13 mouse cellular contexts compared by ENCODE assay signal in genomic region chr1:132296051-132296450, GRCm38 (mm10). TPM values are rescaled to one million over a fixed set of nuclear protein-coding genes. Genes with fewer than 3 reads are reported as not detected.
A peak's percentile ranks its signal among the peaks of the same experiment; 100 is the strongest.
DNase-seq lines count a peak whose midpoint lies in the region; ATAC-seq and TF ChIP-seq lines count a peak whose summit lies in the region.
"Had no signal": no experiment of that assay in that cellular context is flagged by ENCODE, and none has a peak within 500 bp of the region (broad histone marks: within the 10 kb centered on the region; RNA-seq: fewer than 3 reads in every experiment).

No protein-coding gene starts in this region.

- H3K4me2 ChIP-seq in forebrain, embryonic 12.5 days = no peak overlapping the region
- 0 out of 2 replicates have a peak overlapping the region, but pooled peaks have one; percentile 25 for H3K4me2 ChIP-seq in lung, embryonic 14.5 days
- no peak overlapping the region for H3K4me2 ChIP-seq in lung, embryonic 16.5 days (ENCODE audit: low read depth, low read length)
- no peak overlapping the region for H3K4me2 ChIP-seq in liver, embryonic 11.5 days

- H3K9ac ChIP-seq in forebrain, embryonic 12.5 days = no peak overlapping the region
- no peak overlapping the region; the same call in 1 of the 2 replicates for H3K9ac ChIP-seq in lung, embryonic 14.5 days
- H3K9ac ChIP-seq in lung, embryonic 16.5 days (ENCODE audit: low read length) = no peak overlapping the region
- no peak overlapping the region for H3K9ac ChIP-seq in liver, embryonic 11.5 days (ENCODE audit: low read depth, low read length)

- no peak for ATAC-seq in forebrain, embryonic 12.5 days (ENCODE audit: low FRiP score)
- no peak for ATAC-seq in lung, embryonic 14.5 days (ENCODE audit: insufficient read depth)
- peak; percentile 11; the same call in 1 of the 2 replicates for ATAC-seq in lung, embryonic 16.5 days (ENCODE audit: low read depth)
- ATAC-seq in liver, embryonic 11.5 days (replicated peaks; ENCODE audit: low FRiP score) = no peak

- H3K4me1 ChIP-seq in forebrain, embryonic 10.5 days = peaks cover 86% of the 10 kb centered on the region
- H3K4me1 ChIP-seq in forebrain, embryonic 12.5 days = peaks cover 53% of the 10 kb centered on the region
- H3K4me1 ChIP-seq in lung, embryonic 14.5 days (ENCODE audit: insufficient read depth) = peaks cover 26% of the 10 kb centered on the region
- peaks cover 49% of the 10 kb centered on the region for H3K4me1 ChIP-seq in lung, embryonic 16.5 days (replicated peaks; ENCODE audit: control insufficient read depth, insufficient read depth, low read length)
- H3K4me1 ChIP-seq in liver, embryonic 11.5 days (replicated peaks; ENCODE audit: control insufficient read depth, insufficient read depth, low read length) = peaks cover 10% of the 10 kb centered on the region

- no peaks in the 10 kb centered on the region for H3K36me3 ChIP-seq in forebrain, embryonic 10.5 days (replicated peaks)
- H3K36me3 ChIP-seq in forebrain, embryonic 12.5 days (replicated peaks) = no peaks in the 10 kb centered on the region
- H3K36me3 ChIP-seq in lung, embryonic 14.5 days (ENCODE audit: insufficient read depth) = no peaks in the 10 kb centered on the region
- no peaks in the 10 kb centered on the region for H3K36me3 ChIP-seq in lung, embryonic 16.5 days (ENCODE audit: control insufficient read depth, insufficient read depth, low read length)
- no peaks in the 10 kb centered on the region for H3K36me3 ChIP-seq in liver, embryonic 11.5 days (ENCODE audit: control insufficient read depth, insufficient read depth, low read length)

- H3K4me3 ChIP-seq in forebrain, embryonic 10.5 days = no peak overlapping the region
- no peak overlapping the region for H3K4me3 ChIP-seq in forebrain, embryonic 12.5 days (replicated peaks)
- H3K4me3 ChIP-seq in lung, embryonic 14.5 days (ENCODE audit: low read depth, low read length) = no peak overlapping the region
- H3K4me3 ChIP-seq in lung, embryonic 16.5 days (ENCODE audit: low read length) = no peak overlapping the region
- no peak overlapping the region for H3K4me3 ChIP-seq in liver, embryonic 11.5 days (ENCODE audit: low read depth, low read length)
- H3K4me3 ChIP-seq: megakaryocyte, embryonic 14.5 days had no signal

- no peak for TF ChIP-seq CTCF in lung, embryonic 14.5 days (IDR thresholded peaks at IDR 0.05; ENCODE audit: low read depth)

- no peaks in the 10 kb centered on the region for H3K9me3 ChIP-seq in forebrain, embryonic 10.5 days
- no peaks in the 10 kb centered on the region for H3K9me3 ChIP-seq in forebrain, embryonic 12.5 days
- H3K9me3 ChIP-seq in lung, embryonic 14.5 days (ENCODE audit: low read depth, low read length) = no peaks in the 10 kb centered on the region
- H3K9me3 ChIP-seq in lung, embryonic 16.5 days (ENCODE audit: control insufficient read depth, low read length) = no peaks in the 10 kb centered on the region
- H3K9me3 ChIP-seq in liver, embryonic 11.5 days (ENCODE audit: control insufficient read depth, low read length) = no peaks in the 10 kb centered on the region
- H3K9me3 ChIP-seq: megakaryocyte, embryonic 14.5 days had no signal

- no peak for DNase-seq in forebrain, embryonic 10.5 days (ENCODE audit: extremely low spot score, low spot score)
- peak; percentile 71 for DNase-seq in lung, embryonic 14.5 days
- DNase-seq in lung, postnatal 25 days (ENCODE audit: low spot score) = no peak
- peak; percentile 25 for DNase-seq in adipocyte (ENCODE audit: low spot score)
- DNase-seq in cerebellum, postnatal 25 days = no peak
- DNase-seq in liver, embryonic 11.5 days (ENCODE audit: low spot score) = no peak
- DNase-seq: cerebellum, adult 8-10 months; kidney, postnatal 25 days had no signal

- peak overlapping the region; percentile 51; the same call in 1 of the 2 replicates for H3K27ac ChIP-seq in forebrain, embryonic 10.5 days
- H3K27ac ChIP-seq in forebrain, embryonic 12.5 days = no peak overlapping the region
- H3K27ac ChIP-seq in lung, embryonic 14.5 days (ENCODE audit: low read depth) = peak overlapping the region; percentile 88
- peak overlapping the region; percentile 62 for H3K27ac ChIP-seq in lung, embryonic 16.5 days (ENCODE audit: low read length)
- no peak overlapping the region for H3K27ac ChIP-seq in liver, embryonic 11.5 days (ENCODE audit: low read depth, low read length)

- peaks cover 78% of the 10 kb centered on the region for H3K27me3 ChIP-seq in forebrain, embryonic 10.5 days (ENCODE audit: poor library complexity, severe bottlenecking)
- H3K27me3 ChIP-seq in forebrain, embryonic 12.5 days = peaks cover 48% of the 10 kb centered on the region
- H3K27me3 ChIP-seq in lung, embryonic 14.5 days (ENCODE audit: insufficient read depth, low read length) = peaks cover 31% of the 10 kb centered on the region
- peaks cover 8% of the 10 kb centered on the region; the same call in 1 of the 2 replicates for H3K27me3 ChIP-seq in lung, embryonic 16.5 days (ENCODE audit: control insufficient read depth, insufficient read depth, low read depth, low read length)
- H3K27me3 ChIP-seq in liver, embryonic 11.5 days (replicated peaks; ENCODE audit: control insufficient read depth, insufficient read depth, low read length) = peaks cover 44% of the 10 kb centered on the region

- WGBS in forebrain, embryonic 10.5 days = 65% methylated on average over 3 of the region's 3 CpGs
- 69% methylated on average over 3 of the region's 3 CpGs for WGBS in forebrain, embryonic 12.5 days
- 52% methylated on average over 3 of the region's 3 CpGs for WGBS in lung, embryonic 14.5 days
- 42% methylated on average over 3 of the region's 3 CpGs for WGBS in lung, embryonic 16.5 days
- WGBS in liver, embryonic 11.5 days = 70% methylated on average over 3 of the region's 3 CpGs

RNA-seq across cellular contexts. Expression of gene Klhdc8a, which starts 2.4 kb away (rescaled TPM):
- polyA plus RNA-seq in forebrain, embryonic 10.5 days (2016; fragmentation: Nextera tagmentation; extraction: Ambion mirVana) = 0.30 and 0.33 TPM in 2 replicates
- 1.7 TPM in 2 replicates for polyA plus RNA-seq in forebrain, embryonic 12.5 days (2016; fragmentation: Nextera tagmentation; extraction: Ambion mirVana)
- 0.46 and 0.54 TPM in 2 replicates for polyA plus RNA-seq in lung, embryonic 14.5 days (2014; fragmentation: Nextera tagmentation; extraction: Ambion mirVana)
- 0.50 and 0.87 TPM in 2 replicates for polyA plus RNA-seq in lung, embryonic 16.5 days (2015; fragmentation: Nextera tagmentation; extraction: Ambion mirVana)
- polyA plus RNA-seq in liver, embryonic 11.5 days (2014; fragmentation: Nextera tagmentation; extraction: Ambion mirVana) = 0.05 TPM in 1 of 2 replicates, not detected in the other
- polyA plus RNA-seq: limb, embryonic 11.5 days; stomach, embryonic 14.5 days had no signal

RNA-seq across cellular contexts. Expression of gene Nuak2, which starts 19.9 kb away (rescaled TPM):
- polyA plus RNA-seq in forebrain, embryonic 10.5 days (2016; fragmentation: Nextera tagmentation; extraction: Ambion mirVana) = 49.9 TPM in 2 replicates
- 49.9 and 54.0 TPM in 2 replicates for polyA plus RNA-seq in forebrain, embryonic 12.5 days (2016; fragmentation: Nextera tagmentation; extraction: Ambion mirVana)
- 13.5 and 15.4 TPM in 2 replicates for polyA plus RNA-seq in lung, embryonic 14.5 days (2014; fragmentation: Nextera tagmentation; extraction: Ambion mirVana)
- 23.4 TPM in 2 replicates for polyA plus RNA-seq in lung, embryonic 16.5 days (2015; fragmentation: Nextera tagmentation; extraction: Ambion mirVana)
- 1.2 and 2.0 TPM in 2 replicates for polyA plus RNA-seq in liver, embryonic 11.5 days (2014; fragmentation: Nextera tagmentation; extraction: Ambion mirVana)

Comparison
In these comparisons a context has a peak if more than half of its experiments do, and no peak if none do; other contexts are left out.
1. DNase-seq: peak in lung, embryonic 14.5 days (single experiment) and adipocyte (single experiment); none in forebrain, embryonic 10.5 days (single experiment), lung, postnatal 25 days (single experiment), cerebellum, postnatal 25 days (0 of 2) and liver, embryonic 11.5 days (single experiment).
2. H3K27ac ChIP-seq: peak in forebrain, embryonic 10.5 days (single experiment), lung, embryonic 14.5 days (single experiment) and lung, embryonic 16.5 days (single experiment); none in forebrain, embryonic 12.5 days (single experiment) and liver, embryonic 11.5 days (single experiment).